Mouse (Mus musculus): ENCODE results near the gene Gm11020.

Gene Gm11020

DNA sequence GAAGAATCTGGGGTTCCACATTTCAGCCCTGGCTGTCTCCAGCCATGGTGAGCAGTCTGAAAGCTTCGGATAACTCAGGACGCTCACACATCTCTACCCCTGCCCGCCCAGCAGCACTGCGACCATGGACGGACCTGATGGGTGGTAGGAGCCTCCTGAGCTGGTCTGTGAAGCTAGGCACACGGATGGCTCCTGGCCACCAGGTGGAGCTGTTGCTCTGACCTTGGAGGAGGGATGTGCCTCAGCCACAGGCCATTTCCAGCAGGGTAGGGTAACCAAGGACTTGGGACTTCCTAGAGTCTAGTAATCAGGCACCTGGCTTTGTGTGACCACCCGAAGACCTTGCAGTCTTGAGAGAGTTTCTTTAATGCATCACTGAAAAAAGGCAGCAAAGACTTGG lies 22.6 kb downstream of the Gm11020 start:
- DNase-seq, result peak; percentile 90

DNA sequence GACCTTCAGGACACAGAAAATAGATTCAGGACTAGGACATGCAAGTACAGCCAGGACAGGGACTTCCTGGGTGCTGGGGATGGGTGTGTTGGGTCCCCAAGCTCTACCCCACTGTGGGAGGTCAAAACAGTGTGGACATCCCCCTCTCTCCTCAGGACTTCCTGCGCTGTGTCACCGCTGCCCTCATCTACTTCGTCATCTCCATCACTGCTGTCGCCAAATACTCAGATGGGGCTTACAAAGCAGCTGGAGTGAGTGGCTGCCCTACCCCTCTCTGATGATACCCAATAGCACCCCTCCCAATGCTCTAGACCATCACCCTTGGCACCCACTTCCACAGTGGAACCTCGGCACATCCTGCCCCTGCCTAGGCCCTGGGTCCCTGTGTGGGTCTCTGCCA lies 23.3 kb downstream of the Gm11020 start:
- no peak for DNase-seq

DNA sequence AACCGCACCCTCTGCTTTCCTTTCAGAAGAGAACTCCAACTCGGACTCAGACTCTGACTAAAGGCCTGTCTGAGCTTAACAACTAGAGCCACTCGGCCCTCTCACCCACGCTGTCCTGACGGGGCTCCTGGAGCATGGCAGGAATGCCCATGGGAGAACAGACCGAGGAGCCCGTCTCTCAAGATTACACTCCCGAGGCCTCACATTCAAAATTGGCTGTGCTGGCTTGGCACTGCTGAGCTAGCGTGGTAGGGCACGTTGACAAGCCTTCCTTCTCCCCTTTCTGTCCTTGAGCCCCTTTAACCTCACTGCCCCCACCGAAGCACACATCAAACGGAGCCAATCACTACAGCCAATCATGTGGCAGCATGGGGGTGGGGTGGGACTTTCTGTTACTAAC lies 25.3 kb downstream of the Gm11020 start:
- no peak for DNase-seq

DNA sequence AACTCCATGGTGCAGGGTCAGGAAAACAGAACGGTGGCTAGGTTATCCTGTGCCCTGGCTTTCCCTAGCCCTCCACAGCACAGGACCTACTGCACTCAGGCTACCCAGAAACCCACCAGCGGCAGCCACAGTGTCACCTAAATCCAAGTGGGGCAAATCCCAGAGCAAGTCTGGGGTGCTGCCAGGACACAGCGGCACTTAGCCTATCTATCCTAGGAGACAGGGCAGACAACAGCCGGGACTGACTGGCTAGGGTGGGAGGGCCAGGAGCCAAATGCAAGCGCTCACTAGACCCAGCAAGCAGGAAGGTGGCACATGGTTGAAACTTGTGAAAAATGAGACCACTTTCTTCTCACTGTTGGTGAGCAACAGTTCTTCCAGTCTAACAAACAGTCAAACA lies 27.6 kb downstream of the Gm11020 start:
- DNase-seq, result no peak

DNA sequence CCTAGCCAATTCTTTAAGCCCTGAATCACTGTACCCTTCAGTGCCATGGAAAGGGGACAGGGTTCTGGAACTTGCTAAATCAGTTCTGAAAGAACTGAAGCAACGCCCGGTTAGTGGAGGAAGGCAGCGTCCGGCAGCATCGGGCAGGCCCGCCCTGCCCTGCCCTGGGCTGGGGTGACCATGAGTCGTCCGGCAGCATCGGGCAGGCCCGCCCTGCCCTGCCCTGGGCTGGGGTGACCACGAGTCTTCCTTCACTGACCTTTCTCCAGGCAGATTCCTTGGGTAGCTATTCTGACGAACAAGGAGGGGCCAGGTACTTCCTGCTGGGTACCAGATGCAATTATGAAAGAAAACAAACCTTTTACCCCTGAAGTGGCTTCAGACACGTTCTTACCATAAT lies 28.7 kb downstream of the Gm11020 start:
- DNase-seq, result no peak

DNA sequence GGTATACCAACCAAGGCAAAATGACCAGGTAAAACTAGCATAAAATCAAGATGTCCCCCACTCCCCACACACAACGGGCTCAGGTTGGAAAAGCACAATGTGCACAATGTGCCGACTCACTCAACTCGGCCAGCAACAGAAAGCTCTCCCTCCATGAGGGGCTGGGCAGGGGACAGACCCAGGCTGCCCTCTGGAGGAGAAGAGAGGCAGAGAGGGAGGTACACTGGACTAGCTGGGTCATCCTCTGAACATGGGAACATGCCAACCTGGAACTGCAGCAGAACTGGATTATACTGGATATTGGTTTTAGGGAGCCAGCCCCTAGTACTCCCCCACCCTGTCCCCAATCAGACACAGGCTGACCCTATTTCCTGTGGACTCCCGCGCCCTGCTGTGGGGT lies 31.8 kb downstream of the Gm11020 start:
- DNase-seq, result no peak

DNA sequence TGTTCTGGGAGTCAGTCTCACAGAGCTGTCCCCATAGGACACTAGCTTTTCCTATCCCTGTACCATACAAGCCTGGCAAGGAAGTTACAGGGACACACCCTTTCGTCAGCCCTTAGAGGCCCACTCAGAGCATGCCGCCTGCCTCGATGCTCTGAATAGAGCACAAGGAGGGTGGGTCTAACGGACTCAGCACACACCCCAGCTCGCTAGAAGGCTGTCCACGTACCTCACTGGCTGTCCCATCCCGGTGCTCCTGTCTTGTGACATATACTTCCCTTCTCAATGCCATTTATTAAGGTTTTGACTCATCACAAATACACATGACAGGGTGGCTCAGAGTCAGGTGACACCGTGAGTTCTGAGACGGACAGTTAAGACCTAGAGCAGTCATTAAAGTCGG lies 33.1 kb downstream of the Gm11020 start:
- DNase-seq, result no peak

DNA sequence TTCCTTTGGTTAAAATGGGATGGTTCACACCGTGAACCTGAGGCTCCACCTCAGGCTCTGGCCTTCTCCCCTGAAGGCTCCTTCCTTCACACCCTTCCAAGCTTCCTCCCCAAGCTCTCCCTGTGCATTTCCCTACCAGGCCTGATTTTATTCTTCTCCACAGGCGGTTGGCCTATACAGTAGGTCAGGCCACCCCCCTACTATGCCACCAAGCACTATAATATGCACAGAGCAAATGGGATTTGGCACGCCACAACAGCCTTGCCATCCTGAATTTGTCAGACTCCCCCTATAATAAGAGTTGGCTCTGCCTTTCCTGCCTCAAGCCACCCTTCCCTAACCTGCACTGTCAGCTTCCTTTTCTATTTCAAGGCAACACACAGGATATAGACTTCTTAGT lies 37.3 kb downstream of the Gm11020 start:
- DNase-seq, result no peak

DNA sequence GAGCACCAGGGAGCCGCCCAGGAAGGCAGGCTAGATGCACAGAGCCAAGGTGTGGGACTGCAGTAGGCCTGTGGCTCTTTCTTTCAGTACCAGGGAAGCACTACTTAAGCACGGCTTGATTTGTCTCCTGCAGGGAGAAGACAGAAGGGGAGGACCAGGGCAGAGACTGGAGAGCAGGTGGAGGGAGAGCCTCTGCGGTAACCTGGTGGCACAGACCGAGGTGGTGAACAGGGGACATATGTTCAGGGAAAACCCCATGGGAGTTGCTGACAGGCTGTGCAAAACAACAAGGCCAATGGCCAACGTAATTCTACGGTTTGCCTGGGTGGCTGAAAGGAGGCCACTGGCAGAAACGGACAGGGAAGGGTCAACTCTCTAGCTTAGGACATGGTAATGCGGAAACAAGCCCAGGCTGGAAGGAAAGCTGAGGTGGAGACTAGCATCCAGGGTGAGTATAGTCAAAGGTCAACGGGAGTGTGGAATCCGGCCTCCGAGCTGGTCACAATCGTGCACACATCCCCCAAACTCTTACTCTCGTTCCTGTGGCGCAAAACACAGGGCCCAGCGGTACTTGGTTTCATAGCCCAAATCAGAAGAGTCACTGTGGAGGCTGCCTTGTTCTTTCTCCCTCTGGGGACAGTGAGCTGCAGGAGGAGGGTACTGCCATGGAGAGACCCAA lies 38.5 kb downstream of the Gm11020 start:
- DNase-seq, result no peak

DNA sequence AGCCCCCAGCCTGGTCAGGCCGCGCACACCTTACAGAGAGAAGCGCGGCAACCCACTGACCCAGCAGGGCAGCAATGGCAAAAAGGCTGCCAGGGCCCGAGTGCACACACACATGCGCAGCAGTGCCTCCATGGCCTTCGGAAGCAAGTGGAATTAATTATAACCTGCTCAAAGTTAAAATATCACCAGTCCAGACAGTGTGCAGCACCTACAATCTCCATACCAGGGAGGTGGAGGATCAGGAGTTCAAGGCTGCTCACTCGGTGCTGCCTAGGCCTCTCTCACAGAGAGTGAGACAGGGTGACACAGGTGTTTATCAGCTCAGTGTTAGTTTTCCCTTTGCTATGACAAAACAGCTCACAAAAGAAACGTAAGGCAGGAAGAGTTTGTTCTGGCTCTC lies 44.3 kb downstream of the Gm11020 start:
- no peak for DNase-seq

DNA sequence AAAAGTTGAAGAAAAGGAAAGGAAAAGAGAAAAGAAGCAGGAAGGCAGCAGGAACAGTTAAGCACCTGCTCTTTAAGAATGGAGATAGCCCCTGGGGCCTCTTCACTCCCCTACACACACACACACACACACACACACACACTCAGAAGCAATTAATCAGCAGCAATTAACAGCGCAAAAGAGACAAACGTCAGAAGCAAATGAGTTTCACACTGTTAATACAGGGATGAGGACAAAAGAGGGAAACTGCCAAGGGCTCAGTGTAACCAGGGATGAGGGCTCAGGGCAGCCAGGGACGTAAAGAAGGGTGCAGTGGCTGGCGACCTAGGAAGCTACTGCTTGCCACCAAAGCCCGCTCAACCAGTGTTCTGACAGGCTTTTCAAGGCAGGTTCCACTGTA lies 46.0 kb downstream of the Gm11020 start:
- no peak for DNase-seq

DNA sequence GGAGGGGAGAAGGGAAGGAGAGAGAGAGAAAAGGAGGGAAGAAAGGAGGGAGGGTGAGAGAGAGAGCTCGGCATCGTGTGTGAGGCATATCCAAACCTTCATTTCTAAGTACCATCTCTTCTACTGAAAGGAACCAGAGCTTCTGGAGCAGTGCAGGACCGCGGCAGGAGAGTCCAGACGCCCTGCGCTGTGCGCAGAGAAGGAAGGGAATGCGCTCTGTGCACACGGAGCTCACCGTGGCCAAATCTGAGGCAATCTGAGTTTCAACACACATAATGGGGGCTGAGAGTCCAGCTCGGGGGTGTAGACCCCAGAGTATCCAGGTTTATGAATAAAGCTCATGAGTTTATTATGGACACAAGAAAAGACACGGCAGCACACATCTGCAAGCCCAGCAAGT lies 48.2 kb downstream of the Gm11020 start:
- no peak for DNase-seq

DNA sequence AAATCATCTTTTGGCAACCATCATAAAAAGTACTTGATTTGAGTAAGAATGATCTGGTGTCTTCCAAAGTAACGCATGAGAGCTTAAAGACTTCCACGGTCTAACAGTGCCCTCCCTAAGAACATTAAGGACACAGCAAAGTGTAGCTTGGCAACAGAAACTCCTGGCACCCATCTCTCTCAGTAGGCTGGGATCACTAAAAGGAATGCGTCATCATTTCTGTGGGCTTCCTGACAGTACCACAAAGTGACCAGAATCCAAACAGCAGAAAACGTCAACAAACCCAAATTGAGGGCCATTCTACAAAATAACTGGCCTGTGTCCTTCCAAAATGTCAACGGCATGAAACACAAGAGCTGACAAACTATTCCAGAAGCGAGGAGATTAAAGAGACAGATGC lies 48.7 kb downstream of the Gm11020 start:
- peak; percentile 30 for DNase-seq

DNA sequence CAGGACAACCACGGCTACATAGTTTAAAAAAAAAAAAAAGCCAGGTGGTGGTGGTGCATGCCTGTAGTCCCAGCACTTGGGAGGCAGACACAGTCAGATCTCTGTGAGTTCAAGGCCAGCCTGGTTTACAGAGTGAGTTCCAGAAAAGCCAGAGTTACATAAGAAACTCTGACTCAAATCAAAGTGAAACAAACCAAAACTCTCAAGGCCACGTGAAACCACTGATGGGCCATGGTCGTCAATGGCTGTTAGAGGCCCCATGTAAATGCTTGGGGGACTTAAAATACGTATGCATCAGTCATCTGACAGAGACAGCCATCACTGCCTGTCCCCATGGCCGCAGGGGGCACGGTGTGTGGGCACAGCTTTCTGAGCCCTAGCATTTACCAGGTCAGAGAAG lies 49.8 kb downstream of the Gm11020 start:
- no peak for DNase-seq
